12 mouse cellular contexts compared by ENCODE assay signal in the genomic region with DNA sequence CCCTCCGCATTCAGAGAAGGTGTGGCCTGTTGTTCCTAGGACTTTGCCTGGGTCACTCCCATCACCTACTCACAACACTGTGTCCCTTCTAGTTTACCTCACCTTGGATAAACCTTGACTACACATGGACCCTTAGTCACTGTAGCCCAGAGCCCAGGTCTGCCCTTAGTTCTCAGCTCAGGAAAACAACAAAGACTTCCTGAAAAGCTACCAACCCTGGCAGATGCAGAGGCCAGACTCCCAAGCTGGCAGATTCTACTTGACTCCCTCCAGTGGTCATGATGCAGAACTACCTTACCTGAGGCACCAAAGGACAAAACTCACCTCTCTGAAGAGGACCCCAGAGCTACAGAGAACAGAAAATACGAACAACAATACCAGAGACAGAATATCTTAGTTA. TPM values are rescaled to one million over a fixed set of nuclear protein-coding genes. Genes with fewer than 3 reads are reported as not detected.
A peak's percentile ranks its signal among the peaks of the same experiment; 100 is the strongest.
DNase-seq lines count a peak whose midpoint lies in the region; ATAC-seq and TF ChIP-seq lines count a peak whose summit lies in the region.
"Had no signal": no experiment of that assay in that cellular context is flagged by ENCODE, and none has a peak within 500 bp of the region (broad histone marks: within the 10 kb centered on the region; RNA-seq: fewer than 3 reads in every experiment).

No protein-coding gene starts in this region.

- no peak overlapping the region for H3K9ac ChIP-seq in hindbrain, postnatal 0 days (replicated peaks; ENCODE audit: low read length)
- no peak overlapping the region for H3K9ac ChIP-seq in hindbrain, embryonic 12.5 days
- H3K9ac ChIP-seq: embryonic facial prominence, embryonic 15.5 days had no signal

- no peaks in the 10 kb centered on the region for H3K27me3 ChIP-seq in hindbrain, postnatal 0 days (ENCODE audit: insufficient read depth, low read length)
- no peaks in the 10 kb centered on the region for H3K27me3 ChIP-seq in hindbrain, embryonic 12.5 days
- H3K27me3 ChIP-seq: embryonic facial prominence, embryonic 15.5 days had no signal

- H3K9me3 ChIP-seq in hindbrain, postnatal 0 days (ENCODE audit: low read length): no peaks in the 10 kb centered on the region
- H3K9me3 ChIP-seq in hindbrain, embryonic 12.5 days (replicated peaks): no peaks in the 10 kb centered on the region
- H3K9me3 ChIP-seq: embryonic facial prominence, embryonic 15.5 days had no signal

- TF ChIP-seq CTCF in hindbrain, postnatal 0 days (IDR thresholded peaks at IDR 0.05; ENCODE audit: low read depth): peak; percentile 68

- no peaks in the 10 kb centered on the region for H3K36me3 ChIP-seq in hindbrain, postnatal 0 days (ENCODE audit: insufficient read depth, low read length)
- no peaks in the 10 kb centered on the region for H3K36me3 ChIP-seq in hindbrain, embryonic 12.5 days
- H3K36me3 ChIP-seq: embryonic facial prominence, embryonic 15.5 days had no signal

- no peak overlapping the region for H3K4me3 ChIP-seq in hindbrain, postnatal 0 days (ENCODE audit: low read length)
- H3K4me3 ChIP-seq in hindbrain, embryonic 12.5 days: no peak overlapping the region
- H3K4me3 ChIP-seq: embryonic facial prominence, embryonic 15.5 days had no signal

- peak; percentile 48 for DNase-seq in hindbrain, postnatal 0 days (ENCODE audit: low spot score)
- DNase-seq in A20 (ENCODE audit: low read depth, low spot score): peak; percentile 31
- peak; percentile 68 for DNase-seq in T-cell, adult 2 months (ENCODE audit: low spot score)
- DNase-seq in ovary, postnatal 36 days (ENCODE audit: low spot score): no peak
- DNase-seq in gastrocnemius, postnatal 4 days (ENCODE audit: low spot score in 2 of 2): no peak
- no peak for DNase-seq in layer of hippocampus, adult 9-11 months
- DNase-seq: heart, postnatal 14 days had no signal

- H3K27ac ChIP-seq in hindbrain, postnatal 0 days: no peak overlapping the region
- H3K27ac ChIP-seq in hindbrain, embryonic 12.5 days: no peak overlapping the region
- H3K27ac ChIP-seq: embryonic facial prominence, embryonic 15.5 days had no signal

- ATAC-seq in hindbrain, postnatal 0 days: no peak
- no peak for ATAC-seq in hindbrain, embryonic 12.5 days (ENCODE audit: low FRiP score)
- peak; percentile 35; the same call in 1 of the 2 replicates for ATAC-seq in megakaryocyte, adult 5-6 weeks (ENCODE audit: poor library complexity, severe bottlenecking)

- WGBS in hindbrain, postnatal 0 days: 73% methylated on average over 2 of the region's 2 CpGs
- 59% methylated on average over 2 of the region's 2 CpGs for WGBS in hindbrain, embryonic 12.5 days

- H3K4me1 ChIP-seq in hindbrain, postnatal 0 days (ENCODE audit: insufficient read depth, low read length): no peaks in the 10 kb centered on the region
- H3K4me1 ChIP-seq in hindbrain, embryonic 12.5 days: no peaks in the 10 kb centered on the region
- H3K4me1 ChIP-seq: embryonic facial prominence, embryonic 15.5 days had no signal

- no peak overlapping the region for H3K4me2 ChIP-seq in hindbrain, postnatal 0 days (ENCODE audit: low read depth, low read length)
- no peak overlapping the region for H3K4me2 ChIP-seq in hindbrain, embryonic 12.5 days (replicated peaks)
- H3K4me2 ChIP-seq: embryonic facial prominence, embryonic 15.5 days had no signal

RNA-seq across cellular contexts. Expression of a gene that starts 9.4 kb away (rescaled TPM):
- total RNA-seq in hindbrain, postnatal 0 days (2014; rRNA removed): 0.05 and 0.14 TPM in 2 replicates
- 0.34 and 0.51 TPM in 2 replicates for polyA plus RNA-seq in hindbrain, postnatal 0 days (2015; fragmentation: Nextera tagmentation; extraction: Ambion mirVana)
- polyA plus RNA-seq in hindbrain, embryonic 12.5 days (2016; fragmentation: Nextera tagmentation; extraction: Ambion mirVana): 0.17 and 0.26 TPM in 2 replicates
- total RNA-seq in megakaryocyte, adult 5-6 weeks (2015): 0.34 TPM in 1 of 2 replicates, not detected in the other
- 0.04 TPM in 1 of 2 replicates, not detected in the other for total RNA-seq in megakaryocyte, adult 5-6 weeks (2017)
- under 1 TPM; 0.08 to 0.29 TPM for total RNA-seq in gastrocnemius, postnatal 4 days (2021)
- polyA plus RNA-seq: limb, embryonic 11.5 days had no signal

RNA-seq across cellular contexts. Expression of a gene that starts 18.9 kb away (rescaled TPM):
- total RNA-seq in hindbrain, postnatal 0 days (2014; rRNA removed): 7.1 and 11.0 TPM in 2 replicates
- polyA plus RNA-seq in hindbrain, postnatal 0 days (2015; fragmentation: Nextera tagmentation; extraction: Ambion mirVana): 4.2 and 4.3 TPM in 2 replicates
- polyA plus RNA-seq in hindbrain, embryonic 12.5 days (2016; fragmentation: Nextera tagmentation; extraction: Ambion mirVana): 35.9 and 39.3 TPM in 2 replicates
- 3.6 and 8.3 TPM in 2 replicates for total RNA-seq in megakaryocyte, adult 5-6 weeks (2015)
- 2.6 and 4.3 TPM in 2 replicates for total RNA-seq in megakaryocyte, adult 5-6 weeks (2017)
- total RNA-seq in gastrocnemius, postnatal 4 days (2021): 10 to 100 TPM; 11.8 to 13.3 TPM

RNA-seq across cellular contexts. Expression of a gene that starts 36.2 kb away (rescaled TPM):
- not detected in 2 replicates for total RNA-seq in hindbrain, postnatal 0 days (2014; rRNA removed)
- not detected in 2 replicates for polyA plus RNA-seq in hindbrain, postnatal 0 days (2015; fragmentation: Nextera tagmentation; extraction: Ambion mirVana)
- polyA plus RNA-seq in hindbrain, embryonic 12.5 days (2016; fragmentation: Nextera tagmentation; extraction: Ambion mirVana): not detected in 2 replicates
- not detected in 2 replicates for total RNA-seq in megakaryocyte, adult 5-6 weeks (2015)
- not detected in 2 replicates for total RNA-seq in megakaryocyte, adult 5-6 weeks (2017)
- total RNA-seq in gastrocnemius, postnatal 4 days (2021): 1 to 10 TPM in 1 of 2 experiments, under 1 TPM in 1; 0.56 to 1.6 TPM
- total RNA-seq: heart, postnatal 14 days had no signal
- polyA plus RNA-seq: embryonic facial prominence, embryonic 15.5 days; limb, embryonic 11.5 days; neural tube, embryonic 11.5 days had no signal

Comparison
In these comparisons a context has a peak if more than half of its experiments do, and no peak if none do; other contexts are left out.
1. DNase-seq: peak in hindbrain, postnatal 0 days (single experiment), A20 (single experiment) and T-cell, adult 2 months (single experiment); none in ovary, postnatal 36 days (single experiment), gastrocnemius, postnatal 4 days (0 of 2) and layer of hippocampus, adult 9-11 months (single experiment).